Mouse (Mus musculus): ENCODE measurements at regions not wholly inside any gene's neighbourhood (a gene's known extent, or its start where the extent isn't known, plus 50 kb on each side); places are given as distances from the start of the nearest gene placed in this dataset.
A peak's percentile ranks its signal among the peaks of the same experiment; 100 is the strongest.

GRCm38 (mm10) chr10:96372616-96373346 lies 236.4 kb downstream of the Gm5426 start:
- no peak for DNase-seq (ENCODE audit: low read depth)

GRCm38 (mm10) chr10:96373481-96373880 lies 237.1 kb downstream of the Gm5426 start:
- peak; percentile 85 for DNase-seq (ENCODE audit: low read depth)

- peak; percentile 91 for DNase-seq (ENCODE audit: low read depth)
These were observed 238.1 kb downstream of the Gm5426 start for GRCm38 (mm10) chr10:96374293-96375069.

- no peak for DNase-seq (ENCODE audit: low read depth)
These were observed 238.7 kb downstream of the Gm5426 start for GRCm38 (mm10) chr10:96375070-96375447.

- no peak for DNase-seq (ENCODE audit: low read depth)
These were observed 239.3 kb upstream of the Btg1 start for GRCm38 (mm10) chr10:96377549-96377948.

- DNase-seq (ENCODE audit: low read depth), result no peak
These were observed 237.6 kb upstream of the Btg1 start for GRCm38 (mm10) chr10:96379016-96379771.

- DNase-seq (ENCODE audit: low read depth), result no peak
These were observed 235.1 kb upstream of the Btg1 start for GRCm38 (mm10) chr10:96381664-96382063.

GRCm38 (mm10) chr10:96391748-96392147 lies 225.1 kb upstream of the Btg1 start:
- DNase-seq (ENCODE audit: low read depth), result peak; percentile 72

- DNase-seq (ENCODE audit: low read depth), result peak; percentile 32
These were observed 224.0 kb upstream of the Btg1 start for GRCm38 (mm10) chr10:96392836-96393235.

- no peak for DNase-seq (ENCODE audit: low read depth)
These were observed 222.6 kb upstream of the Btg1 start for GRCm38 (mm10) chr10:96394210-96394609.

GRCm38 (mm10) chr10:96395017-96395416 lies 221.8 kb upstream of the Btg1 start:
- no peak for DNase-seq (ENCODE audit: low read depth)

- DNase-seq (ENCODE audit: low read depth), result no peak
These were observed 218.8 kb upstream of the Btg1 start for GRCm38 (mm10) chr10:96397931-96398561.

- DNase-seq (ENCODE audit: low read depth), result peak; percentile 87
These were observed 218.1 kb upstream of the Btg1 start for GRCm38 (mm10) chr10:96398562-96399288.

GRCm38 (mm10) chr10:96399636-96400400 lies 217.0 kb upstream of the Btg1 start:
- peak; percentile 58 for DNase-seq (ENCODE audit: low read depth)

GRCm38 (mm10) chr10:96400793-96401192 lies 216.0 kb upstream of the Btg1 start:
- DNase-seq (ENCODE audit: low read depth), result peak; percentile 93

GRCm38 (mm10) chr10:96406306-96406705 lies 210.5 kb upstream of the Btg1 start:
- DNase-seq (ENCODE audit: low read depth), result no peak

GRCm38 (mm10) chr10:96407846-96408245 lies 209.0 kb upstream of the Btg1 start:
- peak; percentile 83 for DNase-seq (ENCODE audit: low read depth)

GRCm38 (mm10) chr10:96408250-96408649 lies 208.6 kb upstream of the Btg1 start:
- no peak for DNase-seq (ENCODE audit: low read depth)

- peak; percentile 72 for DNase-seq (ENCODE audit: low read depth)
These were observed 206.8 kb upstream of the Btg1 start for GRCm38 (mm10) chr10:96410028-96410427.

- DNase-seq (ENCODE audit: low read depth), result no peak
These were observed 202.0 kb upstream of the Btg1 start for GRCm38 (mm10) chr10:96414807-96415206.

- peak; percentile 43 for DNase-seq (ENCODE audit: low read depth)
These were observed 195.3 kb upstream of the Btg1 start for GRCm38 (mm10) chr10:96421506-96421905.

All from induced T-regulatory cell, adult 2 months (primary cell).